Mouse (Mus musculus) adrenal gland, postnatal 36 days (tissue): Measurements from ENCODE around the gene Tcp11l2. TPM values are rescaled to one million over a fixed set of nuclear protein-coding genes. Genes with fewer than 3 reads are reported as not detected.

Experiments used
- DNase-seq, 2 experiments: peaks; one replicate each; pipeline ENCODE4 v3.0.0; 2021; ENCODE audit warnings: mixed read lengths in 1 of 2
- total RNA-seq, 2 experiments: library from RNA; stranded (reverse); gene quantifications; 2 replicates each; pipeline ENCODE4 v1.2.3; 2021

Tcp11l2 gene
- total RNA-seq, 2 experiments from 2014 or later, result 48.0 to 55.3 TPM

- no peak for DNase-seq
Measured at GRCm38 (mm10) chr10:84556120-84556519, 20.3 kb upstream of the Tcp11l2 start.

GRCm38 (mm10) chr10:84558511-84558910, 17.9 kb upstream of the Tcp11l2 start:
- DNase-seq, result no peak

GRCm38 (mm10) chr10:84559986-84560385, 16.4 kb upstream of the Tcp11l2 start:
- no peak for DNase-seq

- DNase-seq, result no peak
Measured at GRCm38 (mm10) chr10:84562121-84562520, 14.3 kb upstream of the Tcp11l2 start.

GRCm38 (mm10) chr10:84562567-84563554, 13.6 kb upstream of the Tcp11l2 start:
- DNase-seq, result peak in 1 of 2 experiments; percentile 25

- no peak for DNase-seq
Measured at GRCm38 (mm10) chr10:84564427-84564826, 12.0 kb upstream of the Tcp11l2 start.

- DNase-seq, result peak in 1 of 2 experiments; percentile 15
Measured at GRCm38 (mm10) chr10:84571052-84571639, 5.3 kb upstream of the Tcp11l2 start.

- DNase-seq, result no peak
Measured at GRCm38 (mm10) chr10:84573671-84574420, 2.6 kb upstream of the Tcp11l2 start.

- no peak for DNase-seq
Measured at GRCm38 (mm10) chr10:84576029-84576394, 414 bp upstream of the Tcp11l2 start.

- peak; percentile 82 to 89 for DNase-seq
Measured at GRCm38 (mm10) chr10:84577071-84577727, 773 bp downstream of the Tcp11l2 start.

GRCm38 (mm10) chr10:84578738-84579137, 2.3 kb downstream of the Tcp11l2 start:
- DNase-seq, result no peak

- DNase-seq, result no peak
Measured at GRCm38 (mm10) chr10:84579527-84579926, 3.1 kb downstream of the Tcp11l2 start.

GRCm38 (mm10) chr10:84581191-84581590, 4.8 kb downstream of the Tcp11l2 start:
- peak; percentile 21 to 28 for DNase-seq

- no peak for DNase-seq
Measured at GRCm38 (mm10) chr10:84582236-84582635, 5.8 kb downstream of the Tcp11l2 start.

- DNase-seq, result peak; percentile 24 to 40
Measured at GRCm38 (mm10) chr10:84584451-84585293, 8.2 kb downstream of the Tcp11l2 start.

GRCm38 (mm10) chr10:84585294-84585650, 8.8 kb downstream of the Tcp11l2 start:
- DNase-seq, result no peak

- peak; percentile 57 to 77 for DNase-seq
Measured at GRCm38 (mm10) chr10:84590956-84591355, 14.5 kb downstream of the Tcp11l2 start.

GRCm38 (mm10) chr10:84591640-84592148, 15.3 kb downstream of the Tcp11l2 start:
- no peak for DNase-seq

GRCm38 (mm10) chr10:84592745-84593144, 16.3 kb downstream of the Tcp11l2 start:
- DNase-seq, result no peak

- peak; percentile 20 to 44 for DNase-seq
Measured at GRCm38 (mm10) chr10:84597127-84597785, 20.8 kb downstream of the Tcp11l2 start.
